Mouse (Mus musculus): ENCODE measurements around the gene Cox6a1. TPM values are rescaled to one million over a fixed set of nuclear protein-coding genes. Genes with fewer than 3 reads are reported as not detected.

Cox6a1 gene
- total RNA-seq (2014; fragmentation: Nextera tagmentation): 312 and 362 TPM in 2 replicates
- 143 and 153 TPM in 2 replicates for total RNA-seq (2017)
- polyA plus RNA-seq (2012): 1,989 and 2,415 TPM in 2 replicates

- DNase-seq (ENCODE audit: low spot score) (peak; percentile 99), ATAC-seq (ENCODE audit: extremely low read depth, insufficient number of reproducible peaks, low FRiP score, poor library complexity, severe bottlenecking) (peak; percentile 84)
- peaks cover 35% of the 10 kb centered on the region for H3K4me1 ChIP-seq (ENCODE audit: insufficient read depth, low read depth, low read length)
- peaks cover 37% of the 10 kb centered on the region for H3K36me3 ChIP-seq (replicated peaks)
- no peak for TF ChIP-seq POLR2AphosphoS5 (IDR thresholded peaks at IDR 0.05; ENCODE audit: insufficient replicate concordance, low read depth, low read length)
- no peak for TF ChIP-seq GATA1 (IDR thresholded peaks at IDR 0.05; ENCODE audit: borderline replicate concordance, low read length)
- no peak for TF ChIP-seq CTCF (IDR thresholded peaks at IDR 0.05; ENCODE audit: low read depth, low read length)
- no peak for TF ChIP-seq TAL1 (conservative IDR thresholded peaks at IDR 0.05; ENCODE audit: low read depth, low read length)
- no peak for TF ChIP-seq GATA2 (IDR thresholded peaks at IDR 0.05; ENCODE audit: borderline replicate concordance, low read depth, low read length)
- peak within 1 kb of the TSS; percentile 95 for H3K4me3 ChIP-seq (ENCODE audit: low read depth, low read length)
- peaks cover 3% of the 10 kb centered on the region for H3K9me3 ChIP-seq (replicated peaks)
- peaks cover 9% of the 10 kb centered on the region for H3K27me3 ChIP-seq (ENCODE audit: insufficient read depth, low read length)
Observed at GRCm38 (mm10) chr5:115348546-115349224, at the start of gene Cox6a1. TSS of gene Cox6a1 (minus strand) at chr5:115348981.

GRCm38 (mm10) chr5:115397839-115398780, 49.3 kb upstream of the Cox6a1 start:
- Histone ChIP-seq H3K9me3 (replicated peaks) (no peaks in the 10 kb centered on the region), H3K36me3 (replicated peaks) (no peaks in the 10 kb centered on the region), H3K4me1 (ENCODE audit: insufficient read depth, low read depth, low read length) (peaks cover 3% of the 10 kb centered on the region; the same call in 1 of the 2 replicates), H3K4me3 (ENCODE audit: low read depth, low read length) (no peak overlapping the region), H3K27me3 (ENCODE audit: insufficient read depth, low read length) (peaks cover 23% of the 10 kb centered on the region)
- no peak for TF ChIP-seq POLR2AphosphoS5 (IDR thresholded peaks at IDR 0.05; ENCODE audit: insufficient replicate concordance, low read depth, low read length)
- TF ChIP-seq GATA1 (IDR thresholded peaks at IDR 0.05; ENCODE audit: borderline replicate concordance, low read length): no peak
- ATAC-seq (ENCODE audit: extremely low read depth, insufficient number of reproducible peaks, low FRiP score, poor library complexity, severe bottlenecking): no peak
- no peak for DNase-seq (ENCODE audit: low spot score)

GRCm38 (mm10) chr5:115396654-115397053, 47.9 kb upstream of the Cox6a1 start:
- TF ChIP-seq GATA2 (IDR thresholded peaks at IDR 0.05; ENCODE audit: borderline replicate concordance, low read depth, low read length): no peak
- TF ChIP-seq CTCF (IDR thresholded peaks at IDR 0.05; ENCODE audit: low read depth, low read length): no peak
- DNase-seq (ENCODE audit: low spot score) (no peak), ATAC-seq (ENCODE audit: extremely low read depth, insufficient number of reproducible peaks, low FRiP score, poor library complexity, severe bottlenecking) (no peak)
- Histone ChIP-seq H3K27me3 (ENCODE audit: insufficient read depth, low read length) (peaks cover 18% of the 10 kb centered on the region), H3K4me1 (ENCODE audit: insufficient read depth, low read depth, low read length) (peaks cover under 1% of the 10 kb centered on the region; the same call in 1 of the 2 replicates), H3K9me3 (replicated peaks) (no peaks in the 10 kb centered on the region), H3K36me3 (replicated peaks) (no peaks in the 10 kb centered on the region), H3K4me3 (ENCODE audit: low read depth, low read length) (no peak overlapping the region)

GRCm38 (mm10) chr5:115394836-115395235, 46.1 kb upstream of the Cox6a1 start:
- no peak overlapping the region for H3K4me3 ChIP-seq (ENCODE audit: low read depth, low read length)
- no peaks in the 10 kb centered on the region for H3K9me3 ChIP-seq (replicated peaks)
- no peak for TF ChIP-seq GATA1 (IDR thresholded peaks at IDR 0.05; ENCODE audit: borderline replicate concordance, low read length)
- no peak for TF ChIP-seq TAL1 (conservative IDR thresholded peaks at IDR 0.05; ENCODE audit: low read depth, low read length)
- TF ChIP-seq CTCF (IDR thresholded peaks at IDR 0.05; ENCODE audit: low read depth, low read length): no peak
- no peak for TF ChIP-seq POLR2AphosphoS5 (IDR thresholded peaks at IDR 0.05; ENCODE audit: insufficient replicate concordance, low read depth, low read length)
- TF ChIP-seq GATA2 (IDR thresholded peaks at IDR 0.05; ENCODE audit: borderline replicate concordance, low read depth, low read length): no peak
- H3K4me1 ChIP-seq (ENCODE audit: insufficient read depth, low read depth, low read length): no peaks in the 10 kb centered on the region
- ATAC-seq (ENCODE audit: extremely low read depth, insufficient number of reproducible peaks, low FRiP score, poor library complexity, severe bottlenecking): no peak
- no peak for DNase-seq (ENCODE audit: low spot score)
- H3K36me3 ChIP-seq (replicated peaks): no peaks in the 10 kb centered on the region
- peaks cover 15% of the 10 kb centered on the region; the same call in 1 of the 2 replicates for H3K27me3 ChIP-seq (ENCODE audit: insufficient read depth, low read length)

- Histone ChIP-seq H3K36me3 (replicated peaks) (no peaks in the 10 kb centered on the region), H3K27me3 (ENCODE audit: insufficient read depth, low read length) (peaks cover 15% of the 10 kb centered on the region; the same call in 1 of the 2 replicates), H3K4me3 (ENCODE audit: low read depth, low read length) (no peak overlapping the region), H3K4me1 (ENCODE audit: insufficient read depth, low read depth, low read length) (no peaks in the 10 kb centered on the region), H3K9me3 (replicated peaks) (no peaks in the 10 kb centered on the region)
- TF ChIP-seq TAL1 (conservative IDR thresholded peaks at IDR 0.05; ENCODE audit: low read depth, low read length): no peak
- no peak for TF ChIP-seq GATA1 (IDR thresholded peaks at IDR 0.05; ENCODE audit: borderline replicate concordance, low read length)
- no peak for TF ChIP-seq GATA2 (IDR thresholded peaks at IDR 0.05; ENCODE audit: borderline replicate concordance, low read depth, low read length)
- TF ChIP-seq POLR2AphosphoS5 (IDR thresholded peaks at IDR 0.05; ENCODE audit: insufficient replicate concordance, low read depth, low read length): no peak
- no peak for TF ChIP-seq CTCF (IDR thresholded peaks at IDR 0.05; ENCODE audit: low read depth, low read length)
- no peak for DNase-seq (ENCODE audit: low spot score)
- ATAC-seq (ENCODE audit: extremely low read depth, insufficient number of reproducible peaks, low FRiP score, poor library complexity, severe bottlenecking): no peak
Observed at GRCm38 (mm10) chr5:115394223-115394622, 45.4 kb upstream of the Cox6a1 start.

GRCm38 (mm10) chr5:115392969-115393368, 44.2 kb upstream of the Cox6a1 start:
- no peaks in the 10 kb centered on the region for H3K36me3 ChIP-seq (replicated peaks)
- H3K27me3 ChIP-seq (ENCODE audit: insufficient read depth, low read length): peaks cover 15% of the 10 kb centered on the region; the same call in 1 of the 2 replicates
- no peaks in the 10 kb centered on the region for H3K4me1 ChIP-seq (ENCODE audit: insufficient read depth, low read depth, low read length)
- TF ChIP-seq GATA2 (IDR thresholded peaks at IDR 0.05; ENCODE audit: borderline replicate concordance, low read depth, low read length) (no peak), TAL1 (conservative IDR thresholded peaks at IDR 0.05; ENCODE audit: low read depth, low read length) (no peak), GATA1 (IDR thresholded peaks at IDR 0.05; ENCODE audit: borderline replicate concordance, low read length) (no peak), POLR2AphosphoS5 (IDR thresholded peaks at IDR 0.05; ENCODE audit: insufficient replicate concordance, low read depth, low read length) (no peak)
- ATAC-seq (ENCODE audit: extremely low read depth, insufficient number of reproducible peaks, low FRiP score, poor library complexity, severe bottlenecking) (no peak), DNase-seq (ENCODE audit: low spot score) (no peak)
- no peaks in the 10 kb centered on the region for H3K9me3 ChIP-seq (replicated peaks)
- no peak overlapping the region for H3K4me3 ChIP-seq (ENCODE audit: low read depth, low read length)
